Mouse (Mus musculus): ENCODE measurements at regions not wholly inside any gene's neighbourhood (a gene's known extent, or its start where the extent isn't known, plus 50 kb on each side); places are given as distances from the start of the nearest gene placed in this dataset.

DNA sequence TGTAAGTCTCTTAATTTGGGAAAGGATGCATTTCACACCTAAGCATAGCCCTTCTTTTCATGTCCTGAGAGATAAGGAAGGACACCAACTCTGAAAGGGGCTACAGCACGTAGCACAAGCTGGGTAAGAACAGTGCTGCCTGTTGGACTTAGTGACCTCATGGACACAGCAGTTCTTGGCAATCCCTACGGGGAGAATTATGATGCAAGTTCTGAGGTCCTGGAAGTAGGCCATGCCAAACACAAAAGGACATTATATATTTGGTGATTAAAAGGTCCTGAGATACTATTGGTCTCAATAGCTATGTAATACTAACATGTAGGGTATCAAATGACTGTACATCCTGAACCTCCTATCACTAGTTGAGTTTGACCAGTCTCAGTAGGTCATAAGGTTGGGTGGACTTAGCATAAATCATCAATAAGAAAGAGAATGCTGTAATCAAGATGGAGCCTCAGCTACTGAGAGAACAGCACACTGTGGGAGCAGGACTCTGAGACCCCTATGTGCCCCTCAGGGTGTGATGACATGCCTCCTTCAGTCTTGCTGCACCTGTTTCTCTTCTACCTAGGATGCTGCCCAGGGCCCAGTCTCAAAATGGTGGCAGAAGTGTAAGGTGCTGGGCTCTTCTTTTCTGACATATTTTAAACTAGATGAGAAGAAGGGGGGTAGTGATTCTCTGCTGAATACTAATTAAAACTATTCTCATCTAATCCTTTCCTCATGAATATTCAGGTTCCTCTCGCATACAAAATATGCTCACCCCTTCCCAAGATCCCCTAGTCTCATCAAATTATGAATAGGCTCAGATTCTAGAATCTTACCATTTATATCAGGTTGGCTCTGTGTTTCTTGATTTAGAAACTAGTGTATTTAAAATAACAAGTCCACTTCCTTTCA lies 277.5 kb upstream of the Camk1g start:
- no peak for DNase-seq (ENCODE audit: low spot score in 2 of 2)

DNA sequence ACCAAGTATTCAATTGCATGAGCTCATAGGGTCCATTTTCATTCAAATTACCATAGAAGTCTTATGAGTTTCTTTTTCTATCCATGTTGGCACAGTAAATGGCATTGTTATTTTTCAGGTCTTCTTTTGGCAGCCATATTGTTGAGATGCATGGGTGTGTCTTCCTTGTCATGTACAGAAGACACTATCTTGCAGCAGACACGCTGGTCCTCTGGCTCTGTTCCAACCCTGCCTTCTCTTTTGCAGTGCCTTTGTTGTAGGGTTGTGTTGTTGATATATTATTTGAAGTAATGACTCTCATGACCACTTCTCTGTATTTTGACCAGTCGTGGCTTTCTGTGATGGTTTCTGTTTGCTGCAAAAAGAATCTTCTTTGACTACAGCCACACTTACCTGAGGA lies 274.4 kb upstream of the Camk1g start:
- no peak for DNase-seq (ENCODE audit: low spot score in 2 of 2)

DNA sequence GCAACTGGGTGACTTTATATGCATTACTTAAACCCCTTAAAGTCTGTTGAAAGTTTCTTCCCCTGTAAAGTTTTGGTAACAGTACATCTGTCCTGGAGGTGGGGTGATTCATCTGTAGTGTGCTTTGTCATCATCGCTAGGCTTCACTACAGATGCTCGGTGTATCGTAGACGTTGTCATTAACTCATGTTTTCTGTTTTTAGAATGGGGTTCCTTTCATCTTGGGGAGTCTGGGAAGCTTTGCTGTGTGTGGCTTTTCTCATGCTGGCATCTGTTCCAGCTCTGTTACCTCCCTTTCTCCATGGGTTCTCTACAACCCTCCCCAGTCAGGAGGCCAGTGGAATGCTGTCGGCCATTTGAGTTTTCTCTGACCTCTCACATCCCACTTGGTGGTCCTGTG lies 266.4 kb upstream of the Camk1g start:
- no peak for DNase-seq (ENCODE audit: low spot score in 2 of 2)

DNA sequence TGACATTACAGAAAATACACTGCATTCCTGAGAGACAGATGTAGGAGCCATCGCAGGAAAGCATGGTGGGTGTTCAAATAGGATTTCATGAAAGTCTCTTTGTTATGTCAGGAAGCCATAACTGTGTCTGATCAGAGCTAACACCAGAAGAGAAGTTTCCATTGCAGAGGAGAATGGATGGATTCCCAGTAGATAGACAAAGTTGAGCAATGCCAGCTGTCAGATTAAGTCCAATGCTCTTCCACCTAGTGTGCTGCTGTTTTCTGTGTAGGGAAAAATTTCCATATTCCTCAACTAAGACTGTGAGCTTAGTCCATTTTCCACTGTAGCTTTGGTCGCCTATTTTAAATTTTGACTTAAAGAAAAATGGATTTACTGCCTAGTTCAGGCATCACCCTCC lies 262.0 kb upstream of the Camk1g start:
- no peak for DNase-seq (ENCODE audit: low spot score in 2 of 2)

DNA sequence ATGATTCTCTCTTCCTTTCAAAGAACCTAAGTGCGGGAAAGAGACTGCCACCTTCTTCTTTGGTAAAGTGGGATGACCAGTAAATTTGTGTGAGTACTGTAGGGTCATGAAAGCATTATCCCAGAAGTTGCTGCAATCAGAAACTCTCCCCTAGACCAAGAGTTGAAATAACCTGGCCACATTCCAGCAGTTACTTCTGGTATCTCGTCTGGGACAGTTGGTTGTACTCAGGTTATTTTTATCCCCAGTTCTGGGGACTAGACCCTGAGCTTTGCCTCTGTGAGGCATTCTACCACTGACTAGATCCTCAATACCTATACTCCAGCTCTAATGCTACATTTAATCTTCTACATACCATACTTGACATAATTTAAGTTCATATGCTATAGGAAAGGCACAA lies 259.8 kb upstream of the Camk1g start:
- no peak for DNase-seq (ENCODE audit: low spot score in 2 of 2)

DNA sequence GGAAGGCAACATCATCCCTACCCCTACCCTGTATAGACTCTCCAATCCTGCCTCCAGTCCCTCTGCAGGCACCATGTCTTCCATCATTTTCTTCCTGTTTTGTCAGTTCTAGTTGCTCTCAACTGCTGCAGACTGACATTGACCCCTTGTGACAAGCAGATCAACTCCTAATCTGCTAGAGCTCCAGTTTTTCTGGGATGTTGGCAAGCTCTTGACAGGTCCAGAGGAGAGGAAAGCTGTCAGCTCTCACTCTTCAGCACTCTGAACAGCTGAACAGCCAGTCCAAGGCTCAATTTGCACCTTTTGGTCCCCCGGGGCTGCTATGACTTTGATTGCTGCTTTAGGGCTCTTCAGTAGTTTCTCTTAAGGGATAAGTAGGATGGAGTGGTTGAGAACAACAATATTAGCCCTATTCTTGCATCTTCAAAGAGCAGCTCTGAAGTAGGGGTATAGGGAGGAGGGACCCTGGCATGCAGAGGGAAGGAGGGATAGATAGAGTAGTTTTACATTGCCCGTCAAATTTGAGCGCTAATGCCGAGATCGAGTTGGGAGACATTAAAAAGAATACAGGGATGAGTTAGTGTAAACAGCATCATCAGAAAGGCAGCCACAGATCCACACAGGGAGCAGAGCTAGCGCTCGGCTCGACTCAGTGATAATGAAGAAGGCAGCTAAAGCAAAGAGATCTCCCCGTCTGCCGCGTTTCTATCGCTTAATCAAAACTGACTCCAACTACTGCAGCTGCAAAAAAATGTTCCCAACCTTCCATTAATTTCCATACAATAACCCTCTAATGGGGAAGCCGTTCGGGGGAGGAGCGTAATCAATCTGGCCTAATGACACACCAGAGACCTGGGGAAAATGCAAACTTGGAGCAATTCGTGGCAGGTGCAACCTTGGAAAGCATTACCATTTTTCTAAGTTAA lies 257.1 kb upstream of the Camk1g start:
- DNase-seq (ENCODE audit: low spot score in 2 of 2), result no peak

DNA sequence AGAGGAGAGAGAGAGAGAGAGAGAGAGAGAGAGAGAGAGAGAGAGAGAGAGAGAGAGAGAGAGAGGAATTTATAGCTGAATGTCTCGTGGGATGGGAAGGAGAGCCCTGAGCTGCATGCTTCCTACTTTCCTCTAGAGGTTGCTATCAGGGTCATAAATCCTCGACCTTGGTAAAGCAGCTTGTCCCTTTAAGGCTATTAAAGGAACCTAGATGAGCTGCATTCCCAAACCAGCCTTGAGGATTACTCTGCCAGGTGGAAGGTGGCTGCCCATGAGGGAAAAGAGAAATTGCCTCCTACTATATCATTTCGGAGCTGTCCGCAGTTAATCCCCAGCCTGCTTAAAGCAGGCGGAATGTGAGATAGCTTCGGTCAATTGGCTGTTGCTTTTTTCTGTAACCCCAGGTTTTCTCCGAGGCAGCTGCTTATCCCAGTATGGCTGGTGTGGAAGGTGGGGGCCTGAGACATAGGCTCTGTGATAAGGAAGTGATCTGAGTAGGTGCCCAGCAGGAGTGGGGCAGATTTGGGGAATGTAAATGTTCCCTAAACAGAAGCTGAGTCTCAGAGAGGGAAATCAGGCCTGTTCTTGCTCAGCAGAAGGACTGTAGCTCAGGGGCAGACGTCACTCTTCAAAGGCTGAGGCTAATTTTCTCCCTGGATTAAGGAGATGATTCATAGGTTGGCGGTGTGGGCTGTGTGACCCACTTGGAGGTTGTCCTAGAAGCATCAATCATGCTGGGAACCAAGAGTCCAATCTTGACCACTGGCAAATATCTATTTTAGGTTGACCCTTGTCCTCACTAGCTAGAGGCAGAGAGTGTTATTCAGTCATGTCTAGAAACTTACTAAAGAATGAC lies 255.2 kb upstream of the Camk1g start:
- no peak for DNase-seq (ENCODE audit: low spot score in 2 of 2)

DNA sequence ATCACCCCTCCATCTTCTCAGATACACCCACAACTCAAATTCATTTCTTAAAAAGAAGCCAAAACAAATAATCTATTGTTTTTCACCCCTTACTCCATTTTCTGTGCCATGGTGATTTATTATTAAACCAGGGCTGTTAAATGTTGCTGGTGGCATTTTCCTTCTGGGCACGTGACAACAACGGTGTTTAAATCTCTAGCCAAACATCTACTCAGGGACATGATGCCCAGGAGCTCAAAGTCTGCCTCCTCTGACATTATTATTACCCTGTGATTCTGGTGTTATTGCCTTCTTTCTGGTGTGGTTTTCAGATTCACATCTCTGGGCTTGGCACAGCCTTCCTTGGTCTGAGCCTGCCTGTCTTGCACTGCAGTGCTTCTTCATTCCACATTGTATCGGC lies 253.5 kb upstream of the Camk1g start:
- no peak for DNase-seq (ENCODE audit: low spot score in 2 of 2)

DNA sequence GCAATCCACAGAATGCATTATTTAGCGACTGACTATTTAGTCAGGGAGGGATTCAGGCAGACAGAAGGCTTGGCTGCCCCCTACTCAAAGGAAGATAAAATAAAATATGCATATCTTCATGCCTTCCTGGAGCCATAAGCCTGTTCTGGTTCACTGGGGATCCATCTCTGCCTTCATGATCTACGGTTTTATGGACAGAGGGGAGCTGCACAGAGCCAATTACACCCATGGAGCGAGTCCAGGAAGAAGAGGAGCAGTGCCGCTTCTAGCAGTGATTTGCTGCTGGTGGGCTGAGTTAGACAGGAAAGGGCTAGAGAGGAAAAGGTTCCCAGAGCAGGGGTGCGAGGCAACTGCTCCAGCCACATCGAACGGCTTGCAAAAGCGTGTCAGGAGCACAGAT lies 248.2 kb upstream of the Camk1g start:
- no peak for DNase-seq (ENCODE audit: low spot score in 2 of 2)

DNA sequence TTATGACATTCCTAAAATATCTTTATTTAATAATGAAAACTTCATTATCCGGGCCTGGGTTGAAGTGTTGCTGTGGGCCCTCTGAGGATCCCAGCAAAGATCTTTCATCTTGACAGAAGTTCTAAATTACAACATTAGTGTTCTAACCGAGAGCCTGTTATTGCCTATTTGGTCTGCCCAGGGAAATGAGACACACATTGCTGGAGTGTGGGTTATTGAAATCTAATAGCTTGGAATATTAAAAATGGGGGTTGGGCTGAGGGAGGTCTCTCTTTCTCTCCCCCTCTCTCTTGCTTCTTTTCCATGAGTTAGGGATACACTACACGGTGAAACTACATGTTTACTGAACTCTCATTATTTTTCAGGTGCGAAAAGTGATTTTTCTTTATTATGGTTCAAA lies 240.4 kb upstream of the Camk1g start:
- no peak for DNase-seq (ENCODE audit: low spot score in 2 of 2)

DNA sequence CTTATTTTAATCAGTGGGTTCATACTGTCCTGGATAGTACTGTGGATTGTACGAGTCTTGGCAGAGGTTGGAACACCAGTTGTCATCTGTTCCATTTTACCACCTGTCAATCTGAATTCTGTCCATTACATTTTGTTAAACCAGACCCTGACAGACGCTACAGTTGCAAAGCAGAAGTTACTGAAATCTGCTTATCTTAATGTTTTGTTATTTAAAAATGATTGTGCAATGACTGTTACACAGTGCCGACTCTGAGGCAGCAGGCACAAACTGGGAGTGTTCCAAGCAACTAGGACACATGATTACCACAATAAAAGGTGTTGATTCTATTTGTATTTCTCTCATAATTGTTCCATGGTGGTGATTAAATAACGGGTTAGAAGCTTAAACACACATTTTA lies 229.8 kb upstream of the Camk1g start:
- DNase-seq (ENCODE audit: low spot score in 2 of 2), result no peak

DNA sequence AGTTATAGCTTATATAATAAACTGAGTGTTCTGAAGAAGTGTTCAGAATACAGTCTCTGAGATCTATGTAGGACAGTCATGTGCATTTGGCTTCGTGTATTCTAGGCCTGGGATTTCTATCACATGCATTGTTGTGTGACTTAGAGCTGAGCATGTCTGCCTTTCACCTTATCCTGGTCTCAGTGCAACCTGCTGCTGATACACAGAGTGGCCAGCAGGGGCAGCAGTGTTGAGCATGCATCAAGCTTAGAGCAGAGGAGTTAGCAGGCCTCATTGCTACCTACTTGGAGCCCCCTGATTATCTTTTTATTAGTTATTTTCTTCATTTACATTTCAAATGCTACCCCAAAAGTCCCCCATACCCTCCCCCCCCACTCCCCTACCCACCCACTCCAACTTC lies 229.1 kb upstream of the Camk1g start:
- DNase-seq (ENCODE audit: low spot score in 2 of 2), result no peak

DNA sequence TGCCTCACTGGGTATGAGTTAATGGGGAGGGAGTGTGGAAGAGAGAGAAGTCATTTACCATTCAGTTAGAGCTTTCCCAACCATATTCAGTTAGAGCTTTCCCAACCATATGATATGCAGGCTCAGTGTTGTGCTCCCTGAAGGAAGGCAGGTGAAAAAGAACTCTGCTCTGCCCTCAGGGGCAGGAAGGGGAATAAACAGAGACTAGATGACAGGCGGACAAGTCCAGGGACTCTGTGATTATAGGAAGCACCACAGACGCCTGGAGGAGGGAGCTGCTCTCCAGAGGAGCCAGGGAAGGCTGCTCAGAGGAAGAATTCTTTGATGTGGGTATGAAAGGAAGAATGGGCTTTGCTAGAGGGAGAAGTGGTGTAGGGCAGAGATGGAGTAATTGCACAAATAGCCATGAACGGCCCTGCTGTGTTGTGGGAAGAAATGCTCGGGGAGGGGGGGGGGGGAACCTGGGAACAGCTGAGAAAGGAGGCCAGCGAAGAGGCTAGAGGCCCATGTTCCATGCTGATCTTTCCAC lies 220.3 kb upstream of the Camk1g start:
- no peak for DNase-seq (ENCODE audit: low spot score in 2 of 2)

DNA sequence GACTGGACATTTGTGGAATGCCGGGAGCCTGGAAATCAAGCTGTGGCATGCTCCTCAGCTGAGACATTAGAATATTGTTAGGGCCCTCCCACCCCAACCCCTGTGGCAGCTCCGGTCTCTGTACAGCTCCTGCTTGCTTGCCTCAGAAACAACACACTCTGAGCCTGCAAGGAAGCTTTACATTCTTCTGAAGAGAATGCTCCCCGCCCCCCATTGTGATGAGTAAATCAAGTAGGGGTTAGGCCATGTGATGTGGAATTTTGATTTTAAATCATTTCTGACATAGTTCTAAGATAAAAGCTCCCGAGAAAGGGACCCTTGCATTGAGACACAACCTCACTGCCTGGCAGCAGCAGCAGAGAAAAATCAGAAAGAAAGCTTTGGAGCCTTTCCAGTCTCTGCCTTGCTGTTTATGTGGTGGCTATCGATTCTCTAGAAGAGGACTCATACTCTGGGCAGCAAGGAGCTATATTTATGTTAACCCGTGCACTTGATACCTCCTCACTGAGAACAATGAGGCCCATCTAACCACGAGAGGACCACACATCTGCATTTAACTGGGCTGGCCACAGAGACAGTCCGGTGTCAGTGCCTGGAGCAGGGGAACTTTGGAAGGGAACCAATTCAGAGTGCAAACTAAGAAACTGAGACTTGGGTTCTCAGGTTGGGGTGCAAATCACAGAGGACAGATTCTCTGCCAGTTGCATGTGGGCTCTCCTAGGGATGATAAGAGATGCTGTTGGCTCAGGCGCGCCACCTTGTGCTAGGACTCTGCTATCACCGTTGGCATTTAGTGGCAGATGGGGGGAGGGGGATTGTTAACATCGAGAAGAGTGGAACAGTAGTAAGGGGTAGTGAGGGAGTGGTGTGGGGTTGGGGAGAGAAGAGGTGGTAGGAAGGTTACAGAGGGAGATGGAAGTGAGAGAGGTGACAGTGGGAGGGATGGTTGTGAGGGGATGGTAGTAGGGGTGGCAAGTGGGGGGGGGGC lies 218.7 kb upstream of the Camk1g start:
- peak; percentile 75 to 82 for DNase-seq (ENCODE audit: low spot score in 2 of 2)

DNA sequence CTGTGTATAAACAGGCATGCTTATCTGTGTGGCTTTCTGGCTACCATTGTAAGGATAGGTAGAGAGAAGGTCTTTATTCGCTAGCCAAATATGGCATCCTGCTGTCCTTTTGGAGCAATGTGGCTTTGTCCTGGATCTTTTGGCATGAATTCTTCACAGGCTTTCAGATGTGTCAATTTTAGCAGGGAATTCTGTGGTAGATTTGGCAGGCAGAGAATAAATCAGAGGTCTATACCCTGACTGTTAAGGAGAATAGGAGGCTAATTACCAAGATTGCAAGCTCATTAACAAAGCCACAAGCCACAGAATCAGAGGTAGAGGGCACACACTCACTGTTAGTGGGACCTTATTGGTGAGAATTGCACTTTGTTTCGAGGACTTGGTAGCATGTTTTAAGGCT lies 217.2 kb upstream of the Camk1g start:
- DNase-seq (ENCODE audit: low spot score in 2 of 2), result no peak

DNA sequence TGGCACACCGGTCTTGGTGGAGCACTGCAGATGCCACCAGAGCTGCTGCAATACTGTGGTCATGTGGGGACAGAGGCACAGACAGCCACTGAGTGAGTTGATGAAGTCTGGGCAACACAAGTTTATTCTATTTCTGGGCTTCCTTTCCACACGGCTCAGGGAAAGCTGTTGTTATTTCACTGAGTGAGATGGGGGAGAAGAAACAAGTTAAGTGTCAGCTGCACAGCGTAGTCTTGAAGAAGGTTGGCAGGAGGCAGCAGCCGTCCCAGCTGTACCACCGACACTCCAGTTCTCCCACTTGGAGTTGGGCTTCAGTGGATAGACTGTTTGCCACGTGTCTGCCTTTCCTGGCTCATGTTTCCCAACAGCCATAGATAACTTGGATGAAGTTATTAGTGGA lies 216.8 kb upstream of the Camk1g start:
- peak; percentile 80 to 93 for DNase-seq (ENCODE audit: low spot score in 2 of 2)

DNA sequence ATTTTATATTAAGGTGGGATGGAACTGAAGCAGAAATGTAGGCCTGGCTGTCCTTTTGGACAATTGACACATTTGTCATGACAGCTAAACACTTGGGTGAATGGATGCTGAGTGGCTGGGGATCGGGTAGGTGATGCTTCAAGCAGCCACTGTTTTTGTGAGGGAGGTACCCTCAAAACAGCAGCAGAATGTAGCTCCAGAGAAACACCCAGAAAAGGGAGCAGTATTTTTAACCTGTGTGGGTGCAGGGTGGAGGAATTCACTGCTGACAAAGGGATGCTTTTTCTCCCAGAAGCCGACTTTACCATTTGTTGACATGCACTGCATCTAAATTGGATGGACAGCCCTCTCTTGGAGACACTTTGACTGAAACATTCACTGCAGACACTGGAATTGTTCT lies 213.7 kb upstream of the Camk1g start:
- DNase-seq (ENCODE audit: low spot score in 2 of 2), result peak in 1 of 2 experiments; percentile 41

DNA sequence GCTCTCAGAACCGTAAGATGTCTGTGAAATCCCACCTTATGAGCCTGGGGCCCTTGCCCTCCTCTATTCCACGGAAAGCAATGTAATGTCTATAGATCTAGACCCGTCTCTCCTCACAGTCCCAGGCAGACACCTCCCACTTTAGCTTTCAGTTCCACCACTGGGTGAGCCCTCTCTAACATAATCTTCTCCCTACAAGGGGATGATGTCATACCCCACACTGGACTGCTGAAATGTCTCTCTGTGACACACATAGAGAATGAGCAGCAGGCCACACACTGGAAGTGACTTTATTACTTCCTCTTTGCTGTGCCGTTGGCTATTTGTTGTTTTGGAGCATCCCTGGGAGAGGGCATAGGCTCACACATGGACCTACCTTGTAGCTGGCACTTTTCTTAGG lies 210.3 kb upstream of the Camk1g start:
- no peak for DNase-seq (ENCODE audit: low spot score in 2 of 2)

DNA sequence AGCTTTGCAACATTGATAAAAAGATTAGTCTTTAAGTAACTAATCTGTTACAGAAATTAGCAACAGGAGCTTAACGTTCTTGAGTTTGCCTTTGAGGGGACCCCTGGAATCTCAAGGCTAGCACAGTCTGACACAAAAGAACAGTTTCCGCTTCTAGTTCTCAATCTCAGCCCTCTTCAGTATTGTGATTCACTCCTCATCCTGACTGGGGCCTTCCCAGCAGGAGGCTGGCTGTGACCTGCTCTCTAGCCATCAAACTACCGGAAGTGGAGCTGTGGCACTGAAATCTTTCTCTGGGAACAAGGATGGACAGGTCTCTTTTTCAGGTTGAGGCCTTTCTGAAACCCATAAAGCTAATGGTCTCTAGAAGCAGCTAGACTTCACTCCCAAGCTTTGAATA lies 209.6 kb upstream of the Camk1g start:
- DNase-seq (ENCODE audit: low spot score in 2 of 2), result no peak

DNA sequence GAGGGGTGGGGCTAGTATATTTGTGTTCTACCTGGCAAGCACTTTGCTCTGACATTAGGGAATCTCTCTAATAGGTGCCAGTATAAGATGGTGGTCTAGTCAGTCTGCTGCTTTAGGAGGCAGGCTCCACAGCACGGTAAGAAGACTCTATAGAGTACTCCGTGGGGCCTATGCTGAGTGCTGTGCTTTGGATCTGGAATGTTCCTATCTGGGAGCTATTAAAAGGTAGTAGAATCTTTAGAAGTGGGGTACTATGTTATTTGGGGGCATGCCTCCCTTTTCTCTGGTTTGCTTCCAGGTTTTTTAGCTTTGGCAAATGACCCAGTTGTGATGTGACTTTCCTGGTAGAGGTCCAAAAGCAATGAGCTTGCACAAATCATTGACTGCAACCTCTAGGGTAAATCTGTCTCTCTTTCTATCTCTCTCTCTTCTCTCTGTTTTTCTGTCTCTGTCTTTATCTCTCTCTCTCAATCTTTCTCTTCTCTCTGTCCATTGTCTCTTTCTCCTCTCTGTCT lies 208.6 kb upstream of the Camk1g start:
- no peak for DNase-seq (ENCODE audit: low spot score in 2 of 2)
